Mouse (Mus musculus) embryo, embryonic 11 days (tissue): ENCODE results near the gene Krtap4-9.
"Not testable (repeated sequence)": the region's sequence is repeated elsewhere in the genome, so short reads cannot be mapped to it uniquely, and the experiment has no call there.

ENCODE experiments used
- DNase-seq: peaks from one replicate; pipeline ENCODE4 v3.0.0-alpha.2; 2015

The Krtap4-9 gene

DNA sequence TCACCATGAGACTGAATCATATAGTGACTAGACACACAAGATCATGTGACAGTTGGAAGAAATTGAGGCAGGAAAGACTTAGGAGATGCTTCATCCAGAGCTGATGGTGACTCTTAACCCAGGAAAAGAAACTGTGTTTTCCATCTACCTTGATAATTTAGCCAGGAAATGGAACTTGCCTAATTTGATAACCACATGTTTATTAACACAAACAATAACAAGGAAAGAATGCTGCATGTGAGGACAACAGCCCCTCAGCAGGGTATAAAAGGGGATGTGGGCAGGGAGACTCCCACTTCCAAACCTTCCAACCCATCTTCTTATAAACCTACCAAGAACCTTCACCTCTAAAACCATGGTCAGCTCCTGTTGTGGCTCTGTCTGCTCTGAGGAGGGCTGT lies at the start of gene Krtap4-9:
Krtap4-9 (plus strand) TSS at position 301 of the 400 bp plus-strand sequence.
- not testable (repeated sequence) for DNase-seq

DNA sequence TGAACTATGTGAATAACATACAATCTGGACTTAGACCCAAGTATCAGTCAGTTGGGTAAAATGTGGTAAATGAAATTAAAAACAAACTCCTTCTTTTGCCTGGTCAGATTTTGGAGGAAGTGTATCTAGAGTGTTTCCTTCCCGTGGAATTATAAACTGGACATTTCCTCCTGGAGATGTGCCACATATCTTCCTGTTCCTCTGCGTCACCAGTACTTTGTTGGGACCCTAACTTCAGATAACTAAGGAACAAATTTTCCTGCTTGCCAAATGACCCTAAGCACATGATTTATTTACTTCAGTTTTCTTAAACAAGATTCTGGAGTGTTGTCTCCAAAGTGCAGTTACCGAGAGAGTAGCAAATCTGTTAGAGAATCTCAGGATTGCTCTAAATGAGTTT lies 41.0 kb upstream of the Krtap4-9 start:
- no peak for DNase-seq

DNA sequence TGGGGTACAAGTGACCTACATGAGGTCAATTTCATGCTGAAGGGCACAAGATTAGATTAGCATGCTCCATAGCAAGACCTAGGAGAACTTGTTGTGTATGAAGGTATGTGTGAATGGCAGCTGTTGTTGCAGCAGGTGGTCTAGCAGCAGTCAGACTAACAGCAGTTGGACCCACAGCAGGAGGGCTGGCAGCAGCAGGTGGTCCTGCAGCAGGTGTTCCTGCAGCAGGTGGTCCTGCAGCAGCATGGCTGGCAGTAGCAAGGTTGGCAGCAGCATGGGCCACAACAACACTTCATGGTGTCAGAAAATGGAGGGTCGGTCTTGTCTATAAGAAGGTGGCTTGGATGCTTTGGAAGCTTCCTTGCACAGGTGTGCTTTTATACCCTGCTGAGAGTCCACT lies 26.1 kb upstream of the Krtap4-9 start:
- no peak for DNase-seq

DNA sequence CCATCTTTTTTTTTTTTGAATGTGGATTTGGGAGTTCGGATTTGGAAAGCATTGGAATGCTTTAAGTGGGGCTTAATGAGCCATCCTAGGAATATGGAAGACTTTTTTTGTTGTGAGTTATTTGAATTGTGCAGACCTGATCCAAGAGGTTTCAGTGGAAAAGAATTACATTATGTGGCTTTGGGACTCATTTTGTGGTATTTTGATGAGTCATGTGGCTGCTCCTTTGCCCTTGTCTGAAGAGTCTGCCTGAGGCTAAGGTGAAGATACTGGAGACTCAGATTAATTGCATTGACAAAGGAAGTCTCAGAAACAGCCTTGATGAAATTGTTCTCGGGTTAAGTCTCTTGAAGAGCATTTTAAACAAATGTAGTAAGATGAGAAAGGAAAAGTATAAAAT lies 16.6 kb upstream of the Krtap4-9 start:
- no peak for DNase-seq

DNA sequence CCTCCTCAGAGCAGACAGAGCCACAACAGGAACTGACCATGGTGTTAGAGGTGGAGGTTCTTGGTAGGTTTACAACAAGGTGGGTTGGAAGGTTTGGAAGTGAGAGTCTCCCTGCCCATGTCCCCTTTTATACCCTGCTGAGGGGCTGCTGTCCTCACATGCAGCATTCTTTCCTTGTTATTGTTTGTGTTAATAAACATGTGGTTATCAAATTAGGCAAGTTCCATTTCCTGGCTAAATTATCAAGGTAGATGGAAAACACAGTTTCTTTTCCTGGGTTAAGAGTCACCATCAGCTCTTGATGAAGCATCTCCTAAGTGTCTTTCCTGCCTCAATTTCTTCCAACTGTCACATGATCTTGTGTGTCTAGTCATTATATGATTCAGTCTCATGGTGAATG lies 12.2 kb upstream of the Krtap4-9 start, which contains the start of gene Gm11595:
Gm11595 (minus strand) TSS at position 101 of the 400 bp plus-strand sequence.
- DNase-seq, result not testable (repeated sequence)

DNA sequence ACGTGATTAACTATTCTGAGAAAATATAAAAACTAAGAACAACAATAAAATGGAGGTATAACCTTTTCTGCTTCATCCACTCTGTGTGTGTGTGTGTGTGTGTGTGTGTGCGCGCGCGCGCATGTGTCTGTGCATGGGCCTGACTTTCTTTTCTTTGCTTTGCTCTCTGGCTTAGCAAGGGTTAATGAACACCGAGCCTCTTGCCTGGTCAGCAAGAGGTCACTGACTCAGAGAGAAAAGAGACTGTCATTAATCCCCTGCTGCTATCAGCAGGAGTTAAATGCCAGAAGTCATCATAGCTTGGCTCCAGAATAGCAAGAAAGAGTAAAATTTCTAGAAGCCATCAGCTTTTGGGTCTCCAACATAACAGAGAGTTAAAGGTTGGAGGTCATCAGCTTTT lies 6.6 kb upstream of the Krtap4-9 start:
- DNase-seq, result peak; percentile 53

DNA sequence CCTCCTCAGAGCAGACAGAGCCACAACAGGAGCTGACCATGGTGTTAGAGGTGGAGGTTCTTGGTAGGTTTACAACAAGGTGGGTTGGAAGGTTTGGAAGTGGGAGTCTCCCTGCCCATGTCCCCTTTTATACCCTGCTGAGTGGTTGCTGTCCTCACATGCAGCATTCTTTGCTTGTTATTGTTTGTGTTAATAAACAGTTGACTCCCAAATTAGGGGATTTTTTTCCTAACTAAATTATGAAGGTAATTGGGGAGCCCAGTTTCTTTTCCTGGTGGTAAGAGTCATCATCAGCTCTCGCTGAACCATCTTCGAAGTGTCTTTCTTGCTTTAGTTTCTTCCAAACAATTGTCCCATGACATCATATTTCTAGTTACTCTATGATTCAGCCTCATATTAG lies 4.4 kb upstream of the Krtap4-9 start, which contains the start of gene Krtap4-8:
Krtap4-8 (minus strand) TSS at position 101 of the 400 bp plus-strand sequence.
- DNase-seq, result no peak

DNA sequence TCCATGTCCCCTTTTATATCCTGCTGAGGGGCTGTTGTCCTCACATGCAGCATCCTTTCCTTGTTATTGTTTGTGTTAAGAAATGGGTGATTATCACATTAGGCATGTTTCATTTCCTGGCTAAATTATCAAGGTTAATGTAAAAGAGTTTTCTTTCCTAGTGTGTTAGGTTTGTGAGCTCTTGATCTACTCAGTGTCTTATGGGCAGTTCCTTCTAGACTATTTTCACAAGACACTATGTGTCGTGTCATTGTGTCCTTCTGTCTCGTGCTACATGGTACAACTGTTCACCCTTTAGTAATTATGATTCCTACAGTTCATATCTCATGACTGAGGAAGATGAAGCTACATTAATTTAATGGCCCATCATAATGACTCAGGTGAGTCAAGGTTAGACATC lies 8.4 kb downstream of the Krtap4-9 start, which contains the start of gene Gm11596:
Gm11596 (minus strand) TSS at position 101 of the 400 bp plus-strand sequence.
- DNase-seq, result no peak

DNA sequence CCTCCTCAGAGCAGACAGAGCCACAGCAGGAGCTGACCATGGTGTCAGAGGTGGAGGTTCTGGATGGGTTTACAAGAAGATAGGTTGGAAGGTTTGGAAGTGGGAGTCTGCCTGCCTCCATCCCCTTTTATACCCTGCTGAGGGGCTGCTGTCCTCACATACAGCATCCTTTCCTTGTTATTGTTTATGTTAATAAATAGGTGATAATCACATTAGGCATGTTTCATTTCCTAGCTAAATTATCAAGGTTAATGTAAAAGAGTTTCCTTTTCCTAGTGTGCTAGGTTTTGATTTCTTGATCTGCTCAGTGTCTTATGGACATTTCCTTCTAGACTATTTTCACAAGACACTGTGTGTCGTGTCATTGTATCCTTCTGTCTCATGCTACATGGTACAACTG lies 13.8 kb downstream of the Krtap4-9 start, which contains the start of gene Gm11569:
Gm11569 (minus strand) TSS at position 101 of the 400 bp plus-strand sequence.
- DNase-seq, result not testable (repeated sequence)

DNA sequence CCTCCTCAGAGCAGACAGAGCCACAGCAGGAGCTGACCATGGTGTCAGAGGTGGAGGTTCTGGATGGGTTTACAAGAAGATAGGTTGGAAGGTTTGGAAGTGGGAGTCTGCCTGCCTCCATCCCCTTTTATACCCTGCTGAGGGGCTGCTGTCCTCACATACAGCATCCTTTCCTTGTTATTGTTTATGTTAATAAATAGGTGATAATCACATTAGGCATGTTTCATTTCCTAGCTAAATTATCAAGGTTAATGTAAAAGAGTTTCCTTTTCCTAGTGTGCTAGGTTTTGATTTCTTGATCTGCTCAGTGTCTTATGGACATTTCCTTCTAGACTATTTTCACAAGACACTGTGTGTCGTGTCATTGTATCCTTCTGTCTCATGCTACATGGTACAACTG lies 19.3 kb downstream of the Krtap4-9 start, which contains the start of gene Gm11554:
Gm11554 (minus strand) TSS at position 101 of the 400 bp plus-strand sequence.
- DNase-seq, result not testable (repeated sequence)

DNA sequence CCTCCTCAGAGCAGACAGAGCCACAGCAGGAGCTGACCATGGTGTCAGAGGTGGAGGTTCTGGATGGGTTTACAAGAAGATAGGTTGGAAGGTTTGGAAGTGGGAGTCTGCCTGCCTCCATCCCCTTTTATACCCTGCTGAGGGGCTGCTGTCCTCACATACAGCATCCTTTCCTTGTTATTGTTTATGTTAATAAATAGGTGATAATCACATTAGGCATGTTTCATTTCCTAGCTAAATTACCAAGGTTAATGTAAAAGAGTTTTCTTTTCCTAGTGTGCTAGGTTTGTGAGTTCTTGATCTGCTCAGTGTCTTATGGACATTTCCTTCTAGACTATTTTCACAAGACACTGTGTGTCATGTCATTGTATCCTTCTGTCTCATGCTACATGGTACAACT lies 24.8 kb downstream of the Krtap4-9 start, which contains the start of gene Krtap4-13:
Krtap4-13 (minus strand) TSS at position 101 of the 400 bp plus-strand sequence.
- DNase-seq, result not testable (repeated sequence)

DNA sequence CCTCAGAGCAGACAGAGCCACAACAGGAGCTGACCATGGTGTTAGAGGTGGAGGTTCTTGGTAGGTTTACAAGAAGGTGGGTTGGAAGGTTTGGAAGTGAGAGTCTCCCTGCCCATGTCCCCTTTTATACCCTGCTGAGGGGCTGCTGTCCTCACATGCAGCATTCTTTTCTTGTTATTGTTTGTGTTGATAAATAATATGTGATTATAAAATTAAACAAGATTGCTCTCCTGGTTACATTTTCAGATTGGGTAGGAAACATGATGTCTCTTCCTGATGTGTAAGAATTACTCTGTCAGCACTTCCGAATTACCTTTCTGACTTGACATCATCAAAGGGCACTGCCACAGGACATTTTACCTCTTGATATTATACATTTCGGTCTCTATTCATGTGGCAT lies 30.6 kb downstream of the Krtap4-9 start, which contains the start of gene Gm11564:
Gm11564 (minus strand) TSS at position 101 of the 400 bp plus-strand sequence.
- not testable (repeated sequence) for DNase-seq
